Mouse (Mus musculus): ENCODE results near the gene Klhl7. TPM values are rescaled to one million over a fixed set of nuclear protein-coding genes. Genes with fewer than 3 reads are reported as not detected.

Gene Klhl7
- total RNA-seq (2021), result 10 to 100 TPM; 32.6 to 35.2 TPM
- long read RNA-seq, experiment 1, transcript Klhl7-201 (11 exons, 2,966 nt), result major isoform, 26 of 35 reads
- long read RNA-seq, experiment 1, partial matches to known transcripts, result 7 of 35 reads
- long read RNA-seq, experiment 1, other reads (novel, unspliced or antisense), result 2 of 35 reads
- long read RNA-seq, experiment 2, transcript Klhl7-201 (11 exons, 2,966 nt), result major isoform, 36 of 43 reads
- long read RNA-seq, experiment 2, partial matches to known transcripts, result 2 of 43 reads
- long read RNA-seq, experiment 2, other reads (novel, unspliced or antisense), result 5 of 43 reads

DNA sequence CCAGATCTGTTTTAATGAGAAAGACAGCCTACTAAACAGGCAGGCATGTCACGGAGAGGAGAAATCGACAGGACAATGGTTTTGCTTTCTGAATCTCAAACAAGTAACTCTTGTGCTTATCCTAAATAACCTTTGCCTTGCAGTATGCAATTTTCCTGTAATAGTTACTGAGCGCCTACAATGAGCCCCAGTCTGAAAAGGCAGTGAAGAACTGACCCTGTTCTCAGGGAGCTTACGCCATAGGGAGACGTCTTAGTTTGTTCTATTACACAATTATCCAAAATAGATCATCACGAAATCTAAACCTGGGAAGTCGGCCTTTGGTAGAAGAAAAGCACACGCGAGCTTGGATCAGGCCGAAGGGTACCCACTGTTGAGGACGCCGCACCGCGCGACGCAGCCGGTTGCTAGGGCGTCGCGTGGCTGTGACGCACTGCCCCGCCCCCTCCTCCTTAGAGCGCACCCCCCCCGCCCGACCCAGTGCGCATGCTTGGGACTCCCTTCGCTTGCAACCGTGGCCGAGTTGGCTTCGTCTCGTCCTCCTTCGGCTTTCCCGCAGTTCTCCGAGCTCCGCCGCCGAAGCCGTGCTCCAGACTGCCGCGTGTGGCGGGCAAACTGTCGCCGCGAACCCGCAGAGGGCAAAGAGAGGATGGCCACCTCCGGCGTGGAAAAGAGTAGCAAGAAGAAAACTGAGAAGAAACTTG is at the start of gene Klhl7:
Gene Klhl7, plus strand, starts transcription at position 500 of the 704 bp plus-strand sequence.
- peak; percentile 86 for DNase-seq

DNA sequence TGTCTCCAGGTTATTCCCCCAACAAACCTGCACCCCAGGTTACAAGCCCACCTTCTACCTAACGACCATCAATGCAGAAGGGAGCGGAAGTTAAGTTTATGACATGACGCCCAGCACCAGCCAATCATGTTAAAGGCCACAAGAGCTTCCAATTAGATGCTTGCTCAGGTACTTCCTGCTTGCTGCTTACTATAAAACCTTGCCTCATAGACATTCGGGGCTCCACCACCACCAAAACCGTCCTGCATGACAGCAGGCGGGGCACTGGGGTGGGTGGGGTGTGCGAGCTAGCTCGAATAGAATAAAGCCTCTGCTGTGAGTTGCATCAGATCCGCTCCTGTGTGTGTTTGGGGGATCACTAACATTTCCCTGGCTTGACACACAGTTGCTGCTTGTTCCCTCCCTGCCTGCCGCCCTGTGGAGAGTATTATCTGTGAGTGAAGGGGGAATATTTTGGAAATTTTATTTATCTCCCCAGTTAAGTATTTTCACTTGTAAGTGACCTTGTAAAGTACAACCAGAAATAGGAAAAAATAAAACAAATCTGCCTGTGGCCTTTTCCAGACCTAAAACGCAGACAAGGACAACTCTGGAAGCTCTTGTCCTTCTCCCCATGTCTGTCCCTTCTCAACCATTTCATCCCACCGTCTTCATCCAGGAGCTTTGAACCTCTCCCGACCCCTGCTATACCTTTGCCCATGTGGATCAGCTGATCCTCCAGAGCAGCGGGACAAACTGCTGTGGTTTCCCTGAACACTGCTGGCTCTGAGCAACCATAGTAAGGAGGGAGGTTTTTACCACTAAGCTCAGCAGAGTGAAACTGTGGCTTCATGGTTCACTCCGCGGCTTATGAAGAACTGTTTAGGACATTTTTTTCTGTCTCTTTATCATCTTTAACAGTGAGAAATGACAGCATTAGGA is 48.4 kb upstream of the Klhl7 start:
- DNase-seq, result no peak

GRCm38 (mm10) chr5:24053245-24054190 is 46.9 kb upstream of the Klhl7 start:
- no peak for DNase-seq

- DNase-seq, result no peak
These were observed 46.0 kb upstream of the Klhl7 start for GRCm38 (mm10) chr5:24054382-24054781.

DNA sequence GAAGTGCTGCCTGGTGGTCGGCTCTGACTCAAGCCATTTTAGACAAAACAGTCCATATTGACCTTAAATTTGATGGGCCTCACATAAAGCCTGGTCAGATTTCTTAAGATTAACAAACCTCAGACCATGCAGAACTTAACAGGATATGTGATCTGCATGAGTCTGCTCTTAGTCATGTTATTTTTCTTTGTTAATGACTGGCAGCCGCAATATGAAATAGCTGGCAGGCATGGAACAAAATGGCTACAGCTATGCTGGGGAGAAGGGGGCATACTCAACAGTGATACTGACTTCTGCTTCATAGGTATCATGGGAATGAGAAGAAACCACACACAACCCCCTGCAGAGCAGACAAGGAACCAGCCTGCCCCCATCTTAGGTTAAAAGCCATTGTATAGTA is 43.5 kb upstream of the Klhl7 start:
- no peak for DNase-seq

- DNase-seq, result no peak
These were observed 42.8 kb upstream of the Klhl7 start for GRCm38 (mm10) chr5:24057592-24057991.

- DNase-seq, result no peak
These were observed 39.5 kb upstream of the Klhl7 start for GRCm38 (mm10) chr5:24060949-24061348.

GRCm38 (mm10) chr5:24063034-24063433 is 37.4 kb upstream of the Klhl7 start:
- DNase-seq, result no peak

DNA sequence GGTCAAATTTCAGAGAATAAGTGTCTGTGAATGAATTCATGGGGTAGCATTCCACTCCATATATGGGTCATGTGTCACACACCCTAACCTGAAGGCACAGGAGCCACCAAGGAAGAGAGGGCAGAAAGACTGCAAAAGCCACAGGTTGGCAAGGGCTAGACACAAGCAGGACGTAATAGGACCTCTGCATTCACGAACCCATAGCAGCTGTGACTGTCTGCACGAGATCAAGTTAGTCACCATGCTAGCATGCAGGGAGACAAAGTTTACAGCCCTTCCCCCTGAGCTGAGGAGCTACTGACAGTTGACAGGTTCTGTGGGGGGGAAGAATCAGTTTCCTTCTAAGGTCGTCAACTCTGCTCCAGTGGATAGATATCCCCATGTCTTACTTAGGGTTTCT is 36.9 kb upstream of the Klhl7 start:
- no peak for DNase-seq

DNA sequence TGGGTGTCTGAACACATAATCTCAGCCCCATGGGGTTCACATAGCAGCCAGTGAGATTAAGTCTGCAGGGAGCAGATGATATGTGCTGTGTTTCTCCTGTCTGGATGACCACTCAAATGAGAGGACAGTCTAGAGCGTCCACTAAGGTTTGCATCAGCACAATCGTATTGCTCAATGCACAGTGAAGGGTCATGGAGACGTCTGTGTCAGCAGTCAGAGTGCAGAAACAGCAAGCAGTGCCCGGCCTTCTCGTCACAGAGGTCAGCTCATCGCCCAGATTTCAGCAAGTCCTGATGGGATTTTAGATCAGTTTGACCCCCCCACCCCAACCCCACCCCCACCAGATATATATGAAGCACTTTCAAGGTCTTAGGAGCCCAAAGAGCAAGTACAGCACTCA is 31.4 kb upstream of the Klhl7 start:
- DNase-seq, result no peak

DNA sequence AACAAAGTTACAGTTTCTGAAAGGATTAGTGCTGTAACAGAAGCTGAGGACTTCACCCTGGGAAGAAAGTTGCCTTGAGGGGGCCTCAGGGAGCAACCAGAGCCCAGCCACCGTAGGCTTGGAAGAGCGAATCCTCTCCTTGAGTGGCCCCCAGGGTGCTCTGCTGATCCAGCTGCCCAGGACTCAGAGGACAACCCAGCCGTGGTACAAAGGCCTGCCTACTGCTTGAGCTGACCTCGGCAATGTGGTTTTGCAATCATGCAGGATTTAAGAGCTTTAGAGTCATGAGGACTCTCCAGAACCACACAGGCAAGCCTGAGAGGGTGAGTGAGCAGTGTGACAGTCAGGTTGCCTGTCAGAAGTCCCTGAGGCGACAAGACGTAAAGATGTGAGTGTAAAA is 28.4 kb upstream of the Klhl7 start:
- no peak for DNase-seq

- peak; percentile 56 for DNase-seq
These were observed 23.3 kb upstream of the Klhl7 start for GRCm38 (mm10) chr5:24076986-24077718.

- no peak for DNase-seq
These were observed 22.6 kb upstream of the Klhl7 start for GRCm38 (mm10) chr5:24077739-24078306.

DNA sequence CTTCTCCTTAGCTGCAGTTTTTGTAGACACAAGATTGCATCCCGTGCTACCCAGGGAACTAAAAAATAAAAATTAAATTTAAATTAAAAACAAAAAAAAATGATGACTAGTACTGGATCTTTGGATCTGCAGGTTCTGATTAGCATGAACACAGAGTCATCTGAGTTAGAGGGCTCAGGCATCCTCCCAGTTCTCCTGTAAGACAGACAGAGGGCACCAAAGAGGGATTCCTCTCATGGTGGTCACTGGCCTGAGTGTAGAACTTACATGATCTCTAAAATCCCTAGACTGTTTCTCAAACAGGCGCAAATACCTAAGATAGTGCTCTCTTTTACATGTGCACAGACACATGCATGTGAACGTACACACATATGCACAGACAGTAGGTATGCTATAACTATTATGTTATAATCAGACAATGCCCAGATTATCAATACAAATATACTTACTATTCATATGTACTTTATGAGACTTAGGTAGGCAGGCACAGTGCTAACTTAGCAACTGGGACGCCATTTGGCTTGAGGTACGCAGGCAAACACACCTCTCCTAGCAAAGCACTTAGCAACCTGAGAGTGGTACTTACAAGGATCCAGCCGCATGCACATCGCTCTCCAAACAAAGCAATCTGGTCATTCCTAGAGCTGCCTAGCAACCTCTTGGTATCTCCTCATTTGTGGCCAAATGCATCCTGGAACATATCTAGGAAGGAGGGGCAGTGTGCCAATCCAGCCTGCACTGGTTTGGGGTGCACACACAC is 21.8 kb upstream of the Klhl7 start:
- DNase-seq, result no peak

- no peak for DNase-seq
These were observed 19.6 kb upstream of the Klhl7 start for GRCm38 (mm10) chr5:24080826-24081225.

- no peak for DNase-seq
These were observed 15.6 kb upstream of the Klhl7 start for GRCm38 (mm10) chr5:24084835-24085234.

DNA sequence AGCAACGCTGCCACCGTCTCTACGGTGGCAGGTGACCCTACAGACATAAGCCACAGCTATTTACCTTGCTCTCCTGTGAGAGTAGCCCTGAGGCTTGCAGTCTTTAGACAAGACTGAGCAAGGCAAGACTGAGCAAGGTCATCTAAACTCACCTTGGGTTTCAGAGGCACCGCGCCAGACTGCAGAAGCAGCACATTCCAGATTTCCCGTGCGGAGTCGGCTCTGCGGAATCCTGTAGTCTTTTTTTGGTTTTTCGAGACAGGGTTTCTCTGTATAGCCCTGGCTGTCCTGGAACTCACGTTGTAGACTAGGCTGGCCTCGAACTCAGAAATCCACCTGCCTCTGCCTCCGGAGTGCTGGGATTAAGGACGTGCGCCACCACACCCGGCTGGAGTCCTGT is 14.2 kb upstream of the Klhl7 start:
- no peak for DNase-seq

- no peak for DNase-seq
These were observed 13.5 kb upstream of the Klhl7 start for GRCm38 (mm10) chr5:24086865-24087264.

GRCm38 (mm10) chr5:24088451-24088850 is 12.0 kb upstream of the Klhl7 start:
- DNase-seq, result no peak

- DNase-seq, result no peak
These were observed 7.9 kb upstream of the Klhl7 start for GRCm38 (mm10) chr5:24092496-24092895.
